Mouse (Mus musculus): ENCODE measurements around the gene Mtch2. TPM values are rescaled to one million over a fixed set of nuclear protein-coding genes. Genes with fewer than 3 reads are reported as not detected.

Gene Mtch2
- polyA plus RNA-seq, 1 experiment from 2014 or later, result 232 TPM

DNA sequence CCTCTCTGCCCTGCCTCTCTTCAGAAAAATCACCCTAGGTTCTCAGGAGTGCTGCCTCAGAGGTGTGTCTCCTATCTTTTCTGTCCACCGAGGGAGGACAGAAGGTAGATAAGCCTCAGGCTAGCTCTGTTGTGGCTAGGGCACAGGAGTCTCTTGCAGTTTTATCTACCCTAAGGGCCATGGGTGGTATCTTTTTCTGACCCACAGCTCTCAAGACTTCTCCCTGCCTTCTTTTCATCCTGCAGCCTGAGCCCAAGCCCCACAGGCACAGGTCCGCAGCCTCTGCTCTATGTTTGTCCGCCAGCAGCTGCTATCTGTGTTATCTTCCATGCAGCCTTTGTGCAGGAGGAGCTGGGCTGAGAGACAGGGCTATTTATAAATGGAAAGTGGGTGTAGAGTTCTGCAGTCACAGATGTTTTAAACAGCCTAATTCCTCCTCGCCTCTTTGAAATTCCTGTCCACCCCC, 23.2 kb downstream of the Mtch2 start:
- WGBS, result 16% methylated on average over 4 of the region's 4 CpGs
- no peaks in the 10 kb centered on the region for H3K27me3 ChIP-seq (replicated peaks)
- H3K27ac ChIP-seq, result peak overlapping the region; percentile 12; the same call in 1 of the 2 replicates
- peak overlapping the region; percentile 24; the same call in 1 of the 2 replicates for H3K4me2 ChIP-seq
- no peak overlapping the region for H3K9ac ChIP-seq
- H3K9me3 ChIP-seq, result no peaks in the 10 kb centered on the region
- no peak overlapping the region for H3K4me3 ChIP-seq (replicated peaks)
- H3K36me3 ChIP-seq, result peaks cover 5% of the 10 kb centered on the region; the same call in 1 of the 2 replicates
- ATAC-seq (ENCODE audit: insufficient read depth, low FRiP score, low read depth), result peak; percentile 81
- peaks cover 4% of the 10 kb centered on the region; the same call in 1 of the 2 replicates for H3K4me1 ChIP-seq

- no peak overlapping the region for H3K27ac ChIP-seq
- no peak for ATAC-seq (ENCODE audit: insufficient read depth, low FRiP score, low read depth)
- H3K9me3 ChIP-seq, result no peaks in the 10 kb centered on the region
- H3K9ac ChIP-seq, result no peak overlapping the region
- 65% methylated on average over 8 of the region's 8 CpGs for WGBS
- no peak overlapping the region for H3K4me3 ChIP-seq (replicated peaks)
- no peak overlapping the region for H3K4me2 ChIP-seq
- H3K36me3 ChIP-seq, result no peaks in the 10 kb centered on the region
- H3K4me1 ChIP-seq, result peaks cover 4% of the 10 kb centered on the region; the same call in 1 of the 2 replicates
- H3K27me3 ChIP-seq (replicated peaks), result no peaks in the 10 kb centered on the region
Observed at GRCm38 (mm10) chr2:90871180-90871961, 24.4 kb downstream of the Mtch2 start.

DNA sequence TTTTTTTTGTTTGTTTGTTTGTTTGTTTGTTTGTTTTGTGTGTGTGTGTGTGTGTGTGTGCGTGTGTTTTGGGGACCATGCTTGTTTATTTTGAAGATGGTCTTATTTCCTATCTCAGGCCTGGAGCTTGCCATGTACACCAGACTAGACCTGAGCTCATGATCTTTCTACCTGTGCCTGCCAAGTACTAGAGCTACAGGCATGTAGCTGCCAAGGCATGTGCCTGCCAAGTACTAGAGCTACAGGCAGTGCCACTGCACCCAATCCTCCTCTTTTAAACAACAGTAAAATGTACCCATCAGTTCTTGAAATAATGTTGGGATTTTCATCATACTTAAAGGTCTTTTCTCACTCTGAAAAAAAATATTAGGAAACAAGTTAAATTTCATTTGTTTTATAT, 27.1 kb downstream of the Mtch2 start:
- no peak for ATAC-seq (ENCODE audit: insufficient read depth, low FRiP score, low read depth)
- H3K27ac ChIP-seq, result no peak overlapping the region
- no peak overlapping the region for H3K4me3 ChIP-seq (replicated peaks)
- peaks cover 4% of the 10 kb centered on the region; the same call in 1 of the 2 replicates for H3K4me1 ChIP-seq
- H3K9me3 ChIP-seq, result no peaks in the 10 kb centered on the region
- WGBS, result 79% methylated on average over 1 of the region's 1 CpGs
- H3K9ac ChIP-seq, result no peak overlapping the region
- H3K36me3 ChIP-seq, result no peaks in the 10 kb centered on the region
- H3K4me2 ChIP-seq, result no peak overlapping the region
- H3K27me3 ChIP-seq (replicated peaks), result no peaks in the 10 kb centered on the region

- Histone ChIP-seq H3K4me1 (no peaks in the 10 kb centered on the region), H3K4me2 (no peak overlapping the region), H3K9ac (no peak overlapping the region), H3K4me3 (replicated peaks) (no peak overlapping the region), H3K27ac (no peak overlapping the region), H3K36me3 (no peaks in the 10 kb centered on the region), H3K27me3 (replicated peaks) (no peaks in the 10 kb centered on the region), H3K9me3 (no peaks in the 10 kb centered on the region)
- 68% methylated on average over 2 of the region's 2 CpGs for WGBS
- ATAC-seq (ENCODE audit: insufficient read depth, low FRiP score, low read depth), result no peak
Observed at GRCm38 (mm10) chr2:90875239-90875638, 28.3 kb downstream of the Mtch2 start.

DNA sequence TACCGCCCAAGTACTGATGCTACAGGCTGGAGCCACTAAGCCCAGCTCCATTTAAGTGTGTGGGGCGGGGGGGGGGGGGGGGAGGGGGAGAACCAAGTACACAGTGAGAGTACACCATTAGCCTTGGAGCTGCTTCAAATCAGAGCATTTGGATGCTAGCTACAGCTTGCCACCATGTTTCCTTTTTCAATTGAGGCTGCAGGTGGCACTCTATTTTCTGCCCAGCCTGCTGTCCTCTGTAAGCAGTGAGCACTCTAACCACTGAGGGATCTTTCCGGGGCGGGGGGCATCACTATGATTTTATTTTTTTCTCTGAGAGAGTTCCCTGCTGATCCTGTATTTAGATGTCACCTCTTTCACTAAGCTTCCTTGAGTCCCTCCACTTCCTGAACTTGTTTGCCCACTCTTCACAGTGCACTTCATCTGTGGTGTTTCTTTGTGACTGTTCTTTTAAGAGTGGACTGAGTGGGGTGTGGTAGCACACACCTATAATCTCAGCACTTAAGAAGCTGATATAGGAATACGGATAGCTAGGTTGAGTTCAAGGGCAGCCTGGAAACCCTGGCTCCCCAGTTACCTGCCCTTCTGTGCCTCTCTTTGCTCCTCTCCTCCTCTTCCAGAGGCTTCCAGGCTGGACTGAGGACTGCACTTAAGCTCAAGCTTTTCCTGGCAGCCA, 30.8 kb downstream of the Mtch2 start:
- WGBS, result 68% methylated on average over 4 of the region's 5 CpGs
- Histone ChIP-seq H3K9ac (no peak overlapping the region), H3K4me2 (no peak overlapping the region), H3K27me3 (replicated peaks) (no peaks in the 10 kb centered on the region), H3K9me3 (no peaks in the 10 kb centered on the region), H3K36me3 (no peaks in the 10 kb centered on the region), H3K27ac (no peak overlapping the region), H3K4me3 (replicated peaks) (no peak overlapping the region), H3K4me1 (no peaks in the 10 kb centered on the region)
- ATAC-seq (ENCODE audit: insufficient read depth, low FRiP score, low read depth), result no peak

DNA sequence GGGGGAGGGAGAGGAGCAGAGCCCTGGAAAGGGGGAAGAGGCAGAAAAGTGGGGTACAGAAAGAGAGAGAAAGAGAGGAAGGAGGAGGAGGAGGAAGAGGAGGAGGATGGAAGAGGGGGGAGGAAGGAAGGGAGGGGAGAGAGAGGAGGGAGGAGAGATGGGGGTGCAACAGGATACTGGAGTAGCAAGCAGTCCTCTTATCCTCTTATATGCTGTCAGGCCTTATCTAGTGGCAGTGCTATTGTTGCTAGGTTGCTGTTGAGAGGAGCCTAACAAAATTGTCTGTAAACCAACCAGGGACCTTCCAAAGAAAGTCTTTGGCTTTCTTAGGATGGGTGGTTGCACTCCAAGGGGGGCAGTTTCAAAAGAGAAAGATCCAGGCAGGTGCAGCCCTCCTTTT, 32.5 kb downstream of the Mtch2 start:
- Histone ChIP-seq H3K27ac (no peak overlapping the region), H3K4me3 (replicated peaks) (no peak overlapping the region), H3K36me3 (no peaks in the 10 kb centered on the region), H3K9me3 (no peaks in the 10 kb centered on the region), H3K4me1 (no peaks in the 10 kb centered on the region), H3K4me2 (no peak overlapping the region), H3K27me3 (replicated peaks) (no peaks in the 10 kb centered on the region), H3K9ac (no peak overlapping the region)
- ATAC-seq (ENCODE audit: insufficient read depth, low FRiP score, low read depth), result no peak

- no peaks in the 10 kb centered on the region for H3K36me3 ChIP-seq
Observed at GRCm38 (mm10) chr2:90880144-90880785, 33.3 kb downstream of the Mtch2 start.

GRCm38 (mm10) chr2:90881824-90882223, 34.9 kb downstream of the Mtch2 start:
- ATAC-seq (ENCODE audit: insufficient read depth, low FRiP score, low read depth), result no peak
- H3K36me3 ChIP-seq, result no peaks in the 10 kb centered on the region
- no peak overlapping the region for H3K9ac ChIP-seq
- no peak overlapping the region for H3K4me2 ChIP-seq
- peaks cover 6% of the 10 kb centered on the region; the same call in 1 of the 2 replicates for H3K4me1 ChIP-seq
- H3K9me3 ChIP-seq, result no peaks in the 10 kb centered on the region
- no peak overlapping the region for H3K27ac ChIP-seq
- H3K4me3 ChIP-seq (replicated peaks), result no peak overlapping the region
- H3K27me3 ChIP-seq (replicated peaks), result peaks cover 22% of the 10 kb centered on the region
- 90% methylated on average over 2 of the region's 2 CpGs for WGBS

More at GRCm38 (mm10) chr2:90880144-90880785, 33.3 kb downstream of the Mtch2 start:
- Histone ChIP-seq H3K4me1 (peaks cover under 1% of the 10 kb centered on the region; the same call in 1 of the 2 replicates), H3K27ac (no peak overlapping the region), H3K9ac (no peak overlapping the region), H3K9me3 (no peaks in the 10 kb centered on the region), H3K4me2 (no peak overlapping the region), H3K27me3 (replicated peaks) (peaks cover 7% of the 10 kb centered on the region; the same call in 1 of the 2 replicates), H3K4me3 (replicated peaks) (no peak overlapping the region)
- ATAC-seq (ENCODE audit: insufficient read depth, low FRiP score, low read depth), result no peak
- WGBS, result 37% methylated on average over 6 of the region's 6 CpGs

- Histone ChIP-seq H3K36me3 (no peaks in the 10 kb centered on the region), H3K4me2 (peak within 1 kb of the TSS; percentile 94), H3K4me1 (peaks cover 16% of the 10 kb centered on the region; the same call in 1 of the 2 replicates), H3K9ac (peak within 1 kb of the TSS; percentile 54), H3K27ac (no peak within 1 kb of the TSS), H3K4me3 (replicated peaks) (peak within 1 kb of the TSS; percentile 52), H3K27me3 (replicated peaks) (peaks cover 45% of the 10 kb centered on the region), H3K9me3 (no peaks in the 10 kb centered on the region)
- 0 out of 2 replicates have a peak, but pooled peaks have one; percentile 33 for ATAC-seq (ENCODE audit: insufficient read depth, low FRiP score, low read depth)
- WGBS, result 2% methylated on average over 45 of the region's 45 CpGs
Observed at GRCm38 (mm10) chr2:90885218-90886041, 38.5 kb downstream of the Mtch2 start, which contains the start of gene C1qtnf4. Gene C1qtnf4 (plus strand): TSS chr2:90885860.

GRCm38 (mm10) chr2:90886436-90886835, 39.5 kb downstream of the Mtch2 start:
- Histone ChIP-seq H3K4me2 (peak overlapping the region; percentile 94; the same call in 1 of the 2 replicates), H3K4me1 (peaks cover 16% of the 10 kb centered on the region; the same call in 1 of the 2 replicates), H3K4me3 (replicated peaks) (peak overlapping the region; percentile 52; the same call in 1 of the 2 replicates), H3K36me3 (no peaks in the 10 kb centered on the region), H3K9me3 (no peaks in the 10 kb centered on the region), H3K27ac (no peak overlapping the region), H3K9ac (no peak overlapping the region), H3K27me3 (replicated peaks) (peaks cover 46% of the 10 kb centered on the region)
- 27% methylated on average over 6 of the region's 6 CpGs for WGBS
- ATAC-seq (ENCODE audit: insufficient read depth, low FRiP score, low read depth), result no peak

DNA sequence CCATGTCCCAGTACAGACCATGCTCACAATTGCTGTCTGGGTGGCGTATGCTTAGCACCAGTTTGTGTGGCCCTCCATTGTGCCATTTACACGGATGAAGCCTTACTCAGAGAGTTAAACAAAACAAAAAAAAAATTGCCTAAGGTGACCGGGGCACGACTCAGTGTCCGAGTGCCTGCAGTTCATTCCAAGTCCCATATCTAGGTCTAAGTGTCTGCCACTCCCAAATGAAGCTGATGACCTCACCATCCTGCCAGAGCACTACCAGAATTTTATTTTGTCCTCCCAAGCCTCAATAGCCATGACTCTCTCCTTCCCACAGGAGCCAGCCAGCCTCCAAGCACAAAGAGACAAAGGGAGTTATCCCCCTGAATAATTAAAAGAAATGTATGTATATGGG, 40.7 kb downstream of the Mtch2 start:
- no peak overlapping the region for H3K4me3 ChIP-seq (replicated peaks)
- H3K27me3 ChIP-seq (replicated peaks), result peaks cover 46% of the 10 kb centered on the region
- no peaks in the 10 kb centered on the region for H3K36me3 ChIP-seq
- no peak overlapping the region for H3K27ac ChIP-seq
- H3K9me3 ChIP-seq, result no peaks in the 10 kb centered on the region
- H3K4me2 ChIP-seq, result no peak overlapping the region
- peaks cover 16% of the 10 kb centered on the region; the same call in 1 of the 2 replicates for H3K4me1 ChIP-seq
- ATAC-seq (ENCODE audit: insufficient read depth, low FRiP score, low read depth), result no peak
- WGBS, result 66% methylated on average over 5 of the region's 5 CpGs
- no peak overlapping the region for H3K9ac ChIP-seq
